Mouse (Mus musculus): Measurements from ENCODE around the gene Lhfpl2. TPM values are rescaled to one million over a fixed set of nuclear protein-coding genes. Genes with fewer than 3 reads are reported as not detected.

Gene Lhfpl2
- polyA plus RNA-seq, 1 experiment from 2014 or later, result 16.8 TPM

DNA sequence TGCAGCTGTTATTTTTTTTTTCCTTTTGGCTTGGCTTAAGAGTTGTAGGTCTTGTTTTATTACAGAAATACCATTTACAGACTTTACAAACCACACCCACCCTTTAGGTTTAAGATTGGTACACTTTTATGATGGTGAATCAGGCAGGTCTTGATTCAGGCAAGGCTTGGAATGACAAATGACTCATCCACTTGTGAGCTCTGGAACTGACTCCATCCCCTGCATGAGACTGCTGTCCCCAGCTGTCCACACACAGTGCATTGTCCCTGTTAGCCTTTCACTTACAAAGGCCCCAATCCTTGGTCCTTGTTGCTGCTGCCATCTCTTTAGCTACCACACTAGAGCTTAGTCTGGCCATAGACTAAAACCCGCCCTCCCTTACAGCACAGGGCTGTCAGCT, 132.8 kb downstream of the Lhfpl2 start:
- H3K4me1 ChIP-seq, result peaks cover 16% of the 10 kb centered on the region
- H3K27ac ChIP-seq, result no peak overlapping the region
- no peaks in the 10 kb centered on the region for H3K27me3 ChIP-seq (replicated peaks)
- no peak overlapping the region for H3K4me2 ChIP-seq
- H3K36me3 ChIP-seq (replicated peaks), result no peaks in the 10 kb centered on the region
- H3K9ac ChIP-seq, result no peak overlapping the region
- H3K4me3 ChIP-seq, result no peak overlapping the region
- WGBS, result 85% methylated on average over 1 of the region's 1 CpGs
- H3K9me3 ChIP-seq, result no peaks in the 10 kb centered on the region
- ATAC-seq (replicated peaks), result no peak

DNA sequence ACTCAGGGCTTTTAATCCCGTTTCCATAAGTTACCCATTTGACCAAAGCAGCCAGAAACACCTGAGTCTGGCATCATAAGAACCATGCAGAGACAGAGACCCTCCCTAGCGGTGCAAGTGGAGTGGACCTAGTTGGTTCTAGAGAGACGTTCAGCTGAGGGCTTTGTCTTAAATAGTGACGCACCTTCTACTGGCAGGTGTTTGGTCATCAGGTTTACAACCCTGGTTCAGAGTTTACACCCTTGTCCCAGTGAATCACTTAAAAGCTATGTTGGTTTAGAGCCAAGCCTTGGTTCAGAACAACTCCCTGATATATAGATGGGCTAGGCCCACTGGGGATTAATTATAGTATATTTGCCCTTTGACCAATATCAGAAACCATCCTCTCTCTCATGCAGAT, 135.6 kb downstream of the Lhfpl2 start:
- H3K27ac ChIP-seq, result no peak overlapping the region
- H3K4me1 ChIP-seq, result peaks cover 6% of the 10 kb centered on the region
- 94% methylated on average over 4 of the region's 4 CpGs for WGBS
- no peaks in the 10 kb centered on the region for H3K36me3 ChIP-seq (replicated peaks)
- no peak for ATAC-seq (replicated peaks)
- H3K27me3 ChIP-seq (replicated peaks), result no peaks in the 10 kb centered on the region
- no peak overlapping the region for H3K9ac ChIP-seq
- no peak overlapping the region for H3K4me2 ChIP-seq
- no peak overlapping the region for H3K4me3 ChIP-seq
- H3K9me3 ChIP-seq, result no peaks in the 10 kb centered on the region

DNA sequence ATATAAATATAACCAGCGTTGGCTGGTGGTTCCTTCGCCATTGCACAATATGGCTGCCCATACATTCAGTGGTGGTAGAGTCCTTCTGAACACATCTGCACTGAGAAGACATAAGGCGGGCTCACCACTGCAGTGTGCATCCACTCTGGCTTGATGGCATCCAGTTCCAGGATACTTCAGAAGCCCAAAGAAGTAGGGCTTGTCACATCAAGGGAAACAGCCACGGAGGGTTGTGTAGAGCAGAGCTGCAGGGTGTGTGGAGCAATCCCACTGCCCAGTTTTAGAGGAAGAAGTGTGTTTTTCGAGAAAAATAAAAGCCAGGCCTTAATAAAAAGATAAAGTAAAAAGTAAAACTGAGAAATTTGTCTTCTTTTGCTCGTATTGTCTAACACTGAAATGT, 141.0 kb downstream of the Lhfpl2 start:
- H3K4me1 ChIP-seq, result no peaks in the 10 kb centered on the region
- H3K9me3 ChIP-seq, result no peaks in the 10 kb centered on the region
- no peak for ATAC-seq (replicated peaks)
- H3K4me2 ChIP-seq, result no peak overlapping the region
- WGBS, result 92% methylated on average over 6 of the region's 6 CpGs
- H3K36me3 ChIP-seq (replicated peaks), result 0 out of 2 replicates have a peak, but pooled peaks cover 2% of the 10 kb centered on the region
- no peak overlapping the region for H3K27ac ChIP-seq
- no peaks in the 10 kb centered on the region for H3K27me3 ChIP-seq (replicated peaks)
- H3K4me3 ChIP-seq, result no peak overlapping the region
- H3K9ac ChIP-seq, result no peak overlapping the region

DNA sequence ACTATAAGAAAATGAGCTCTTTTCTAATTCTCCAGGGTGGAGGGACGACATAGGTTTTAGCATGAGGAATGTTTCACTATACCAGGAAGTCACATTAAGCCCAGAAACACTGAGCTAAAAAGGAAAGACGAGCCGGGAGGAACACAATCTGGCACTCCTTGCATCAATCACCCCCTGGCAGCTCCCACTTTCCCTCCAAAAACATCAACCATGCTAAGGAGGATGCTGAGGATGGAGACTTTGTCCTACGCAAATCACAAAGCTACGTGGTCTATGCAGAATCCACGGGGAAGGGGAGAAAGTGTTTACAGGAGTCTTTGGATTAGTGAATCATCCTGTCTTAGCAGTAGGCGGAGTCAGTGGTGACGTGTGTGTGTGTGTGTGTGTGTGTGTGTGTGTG, 142.2 kb downstream of the Lhfpl2 start:
- Histone ChIP-seq H3K4me3 (no peak overlapping the region), H3K9me3 (no peaks in the 10 kb centered on the region), H3K4me1 (no peaks in the 10 kb centered on the region), H3K27ac (no peak overlapping the region), H3K27me3 (replicated peaks) (no peaks in the 10 kb centered on the region), H3K36me3 (replicated peaks) (0 out of 2 replicates have a peak, but pooled peaks cover 3% of the 10 kb centered on the region), H3K9ac (no peak overlapping the region), H3K4me2 (no peak overlapping the region)
- ATAC-seq (replicated peaks), result no peak
- WGBS, result 76% methylated on average over 8 of the region's 8 CpGs

DNA sequence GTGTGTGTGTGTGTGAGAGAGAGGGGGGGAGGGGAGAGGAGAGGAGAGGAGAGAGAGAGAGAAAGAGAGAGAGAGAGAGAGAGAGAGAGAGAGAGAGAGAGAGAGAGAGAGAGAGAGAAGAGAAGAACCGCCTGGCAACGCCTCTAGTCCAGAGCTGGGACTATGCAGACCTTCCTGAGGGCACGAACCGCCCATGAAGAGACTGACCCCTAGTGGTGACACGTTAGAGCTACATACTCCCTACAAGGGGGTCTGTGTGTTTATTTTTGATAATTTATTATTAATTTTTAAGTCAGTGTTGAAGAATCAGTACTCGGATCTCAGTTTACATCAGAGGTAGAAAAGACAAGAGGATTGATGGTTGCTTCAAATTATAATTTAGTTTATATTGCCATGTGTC, 147.6 kb downstream of the Lhfpl2 start:
- Histone ChIP-seq H3K4me1 (no peaks in the 10 kb centered on the region), H3K27me3 (replicated peaks) (no peaks in the 10 kb centered on the region), H3K4me2 (no peak overlapping the region), H3K9me3 (no peaks in the 10 kb centered on the region), H3K36me3 (replicated peaks) (peaks cover 16% of the 10 kb centered on the region), H3K9ac (no peak overlapping the region), H3K27ac (no peak overlapping the region), H3K4me3 (no peak overlapping the region)
- 10% methylated on average over 6 of the region's 6 CpGs for WGBS
- ATAC-seq (replicated peaks), result peak; percentile 84; the same call in 1 of the 2 replicates

DNA sequence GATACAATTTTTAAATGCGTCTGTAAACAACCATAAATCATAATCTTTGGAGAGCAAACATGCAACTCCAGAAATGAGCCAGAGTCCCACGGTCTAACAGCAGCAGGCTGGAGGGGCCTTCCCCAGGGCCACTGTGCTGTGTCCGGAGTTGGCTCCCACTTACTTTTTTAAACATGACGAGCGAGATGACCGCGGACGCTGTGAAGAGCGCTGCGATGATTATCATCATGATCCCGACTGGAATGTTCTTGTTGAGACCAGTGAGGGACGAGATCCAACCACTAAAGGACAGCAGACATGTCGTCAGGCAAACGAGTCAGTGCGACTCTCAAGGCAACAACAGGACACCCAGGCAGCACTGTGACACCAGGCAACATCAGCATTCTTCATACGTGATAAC, 150.4 kb downstream of the Lhfpl2 start:
- H3K27ac ChIP-seq, result no peak overlapping the region
- H3K4me2 ChIP-seq, result no peak overlapping the region
- no peak for ATAC-seq (replicated peaks)
- no peak overlapping the region for H3K4me3 ChIP-seq
- WGBS, result 97% methylated on average over 16 of the region's 16 CpGs
- peaks cover 16% of the 10 kb centered on the region for H3K36me3 ChIP-seq (replicated peaks)
- H3K4me1 ChIP-seq, result 0 out of 2 replicates have a peak, but pooled peaks cover 5% of the 10 kb centered on the region
- H3K27me3 ChIP-seq (replicated peaks), result no peaks in the 10 kb centered on the region
- H3K9ac ChIP-seq, result no peak overlapping the region
- no peaks in the 10 kb centered on the region for H3K9me3 ChIP-seq

DNA sequence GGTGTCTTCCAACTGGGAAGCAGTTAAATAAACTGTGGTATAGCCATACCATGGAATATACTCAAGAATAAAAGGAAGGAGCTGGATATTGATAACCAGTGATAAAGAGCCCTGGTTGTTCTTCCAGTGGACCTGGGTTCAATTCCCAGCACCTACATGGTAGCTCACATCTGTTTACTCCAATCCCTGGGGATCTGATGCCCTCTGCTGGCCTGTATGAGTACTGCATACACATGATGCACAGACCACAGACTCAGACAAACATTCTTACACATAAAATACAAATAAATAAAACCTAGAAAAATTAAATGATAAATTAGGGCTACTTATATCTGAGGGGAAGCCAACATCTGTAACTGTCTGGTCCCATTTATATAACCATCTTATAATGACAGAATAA, 151.3 kb downstream of the Lhfpl2 start:
- H3K4me1 ChIP-seq, result 0 out of 2 replicates have a peak, but pooled peaks cover 5% of the 10 kb centered on the region
- no peaks in the 10 kb centered on the region for H3K27me3 ChIP-seq (replicated peaks)
- no peak overlapping the region for H3K4me2 ChIP-seq
- no peak for ATAC-seq (replicated peaks)
- H3K9ac ChIP-seq, result no peak overlapping the region
- no peaks in the 10 kb centered on the region for H3K9me3 ChIP-seq
- H3K36me3 ChIP-seq (replicated peaks), result peaks cover 13% of the 10 kb centered on the region
- H3K4me3 ChIP-seq, result no peak overlapping the region
- no peak overlapping the region for H3K27ac ChIP-seq

DNA sequence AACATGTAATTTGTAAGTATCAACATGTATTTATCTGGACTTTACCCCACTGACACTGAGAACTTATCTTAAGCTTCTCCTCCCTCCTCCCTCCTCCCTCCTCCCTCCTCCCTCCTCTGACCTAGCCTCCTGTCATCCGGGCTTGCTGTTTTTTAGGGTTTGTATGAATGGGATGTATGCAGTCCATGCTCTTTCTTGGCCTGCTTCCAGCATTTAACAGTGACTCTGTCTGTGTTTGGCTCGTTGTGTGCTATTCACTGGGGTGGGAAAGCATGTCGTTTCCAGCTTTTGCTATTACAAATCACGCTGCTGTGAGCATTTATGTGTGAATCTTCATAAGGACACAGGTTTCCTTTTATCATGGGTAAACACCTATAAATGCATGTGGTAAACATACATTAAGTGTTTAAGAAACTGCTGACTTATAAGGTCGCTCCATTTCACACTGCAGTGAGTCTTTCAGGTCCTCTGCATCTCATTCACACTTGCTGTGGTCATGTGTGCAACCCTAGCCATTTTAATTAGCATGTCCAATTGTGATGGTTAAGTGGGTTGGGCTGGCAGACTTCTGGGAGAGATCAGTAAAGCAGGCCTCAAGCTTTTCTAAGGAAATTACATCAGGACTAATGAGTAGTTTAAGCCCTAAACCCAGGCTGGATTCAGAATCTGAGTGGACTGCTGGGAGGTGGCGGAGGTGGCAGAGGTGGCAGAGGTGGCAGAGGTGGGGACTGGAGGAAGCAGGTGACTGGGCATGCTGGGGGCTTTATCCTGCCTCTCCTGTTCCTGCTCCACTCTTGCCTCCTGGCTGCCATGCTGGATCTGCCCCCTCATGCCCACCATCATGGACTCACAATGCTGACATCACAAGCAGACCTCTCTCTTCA, 153.9 kb downstream of the Lhfpl2 start:
- H3K9me3 ChIP-seq, result no peaks in the 10 kb centered on the region
- H3K4me1 ChIP-seq, result 0 out of 2 replicates have a peak, but pooled peaks cover 5% of the 10 kb centered on the region
- H3K36me3 ChIP-seq (replicated peaks), result peaks cover 13% of the 10 kb centered on the region
- no peak overlapping the region for H3K4me2 ChIP-seq
- H3K27me3 ChIP-seq (replicated peaks), result no peaks in the 10 kb centered on the region
- ATAC-seq (replicated peaks), result no peak; the same call in 1 of the 2 replicates
- WGBS, result 43% methylated on average over 6 of the region's 6 CpGs
- no peak overlapping the region for H3K27ac ChIP-seq
- H3K4me3 ChIP-seq, result no peak overlapping the region
- no peak overlapping the region for H3K9ac ChIP-seq

DNA sequence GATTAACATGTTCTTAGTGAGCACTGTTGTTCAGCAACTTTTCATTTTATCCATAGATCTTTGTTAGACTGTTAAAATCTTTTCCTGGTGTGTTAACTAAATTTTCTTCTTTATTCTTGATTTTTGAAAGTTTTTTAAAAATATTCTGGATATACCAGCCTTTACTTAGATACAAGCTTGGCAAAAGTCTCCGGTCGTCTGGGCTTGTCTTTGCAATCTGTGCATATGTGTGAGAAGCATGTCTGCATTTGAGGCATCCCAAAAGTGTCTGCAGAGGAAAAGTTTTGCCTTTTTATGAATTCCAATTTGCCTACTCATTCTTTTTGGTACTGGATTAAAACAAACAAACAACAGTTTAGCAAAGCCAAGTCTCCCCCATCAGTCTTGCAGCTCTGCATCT, 154.6 kb downstream of the Lhfpl2 start:
- no peaks in the 10 kb centered on the region for H3K9me3 ChIP-seq
- H3K9ac ChIP-seq, result no peak overlapping the region
- H3K27ac ChIP-seq, result no peak overlapping the region
- H3K4me3 ChIP-seq, result no peak overlapping the region
- no peak for ATAC-seq (replicated peaks)
- WGBS, result 93% methylated on average over 2 of the region's 2 CpGs
- peaks cover 13% of the 10 kb centered on the region for H3K36me3 ChIP-seq (replicated peaks)
- no peak overlapping the region for H3K4me2 ChIP-seq
- H3K4me1 ChIP-seq, result 0 out of 2 replicates have a peak, but pooled peaks cover 5% of the 10 kb centered on the region
- no peaks in the 10 kb centered on the region for H3K27me3 ChIP-seq (replicated peaks)

DNA sequence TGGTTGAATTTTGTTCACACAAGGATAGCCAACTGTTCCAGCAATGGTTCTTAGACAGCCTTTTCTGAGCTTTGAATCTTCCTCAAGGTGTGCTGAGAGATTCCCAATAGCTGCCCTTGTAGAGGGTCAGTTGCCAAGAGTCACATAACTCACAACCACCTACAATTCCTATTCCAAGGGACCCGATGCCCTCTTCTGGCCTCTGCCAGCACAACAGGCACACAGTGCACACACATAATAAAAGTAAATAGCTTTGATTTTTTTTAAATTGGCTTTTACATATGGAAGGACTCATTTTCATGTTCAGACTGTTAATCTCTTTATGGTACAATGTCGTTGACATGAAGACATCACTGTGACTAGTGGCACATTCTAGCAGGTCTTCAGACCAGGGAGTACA, 155.1 kb downstream of the Lhfpl2 start:
- H3K4me3 ChIP-seq, result no peak overlapping the region
- no peak overlapping the region for H3K27ac ChIP-seq
- no peaks in the 10 kb centered on the region for H3K9me3 ChIP-seq
- WGBS, result 90% methylated on average over 2 of the region's 2 CpGs
- H3K27me3 ChIP-seq (replicated peaks), result no peaks in the 10 kb centered on the region
- peaks cover 12% of the 10 kb centered on the region for H3K36me3 ChIP-seq (replicated peaks)
- no peak for ATAC-seq (replicated peaks)
- 0 out of 2 replicates have a peak, but pooled peaks cover 5% of the 10 kb centered on the region for H3K4me1 ChIP-seq
- H3K4me2 ChIP-seq, result no peak overlapping the region
- no peak overlapping the region for H3K9ac ChIP-seq

DNA sequence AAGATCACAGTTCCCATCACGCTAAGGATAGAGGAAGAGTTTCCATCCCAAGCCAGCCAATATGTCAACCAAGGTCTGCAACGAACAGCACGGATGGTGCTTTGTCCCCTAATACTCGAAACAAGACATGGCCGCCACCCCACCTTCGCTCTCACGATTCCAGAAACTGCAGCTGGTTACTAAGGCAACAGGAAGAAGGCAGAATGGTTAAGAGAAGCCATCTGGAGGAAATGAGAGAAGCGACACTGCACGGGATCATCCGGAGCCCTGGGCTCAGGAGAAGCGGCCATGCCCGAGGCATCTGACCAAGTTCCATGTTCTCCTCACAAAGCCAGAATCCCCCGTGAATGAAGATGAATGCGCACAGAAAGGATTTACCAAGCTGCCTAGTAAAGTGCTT, 166.0 kb downstream of the Lhfpl2 start:
- 0 out of 2 replicates have a peak overlapping the region, but pooled peaks have one; percentile 6 for H3K27ac ChIP-seq
- WGBS, result 70% methylated on average over 14 of the region's 14 CpGs

DNA sequence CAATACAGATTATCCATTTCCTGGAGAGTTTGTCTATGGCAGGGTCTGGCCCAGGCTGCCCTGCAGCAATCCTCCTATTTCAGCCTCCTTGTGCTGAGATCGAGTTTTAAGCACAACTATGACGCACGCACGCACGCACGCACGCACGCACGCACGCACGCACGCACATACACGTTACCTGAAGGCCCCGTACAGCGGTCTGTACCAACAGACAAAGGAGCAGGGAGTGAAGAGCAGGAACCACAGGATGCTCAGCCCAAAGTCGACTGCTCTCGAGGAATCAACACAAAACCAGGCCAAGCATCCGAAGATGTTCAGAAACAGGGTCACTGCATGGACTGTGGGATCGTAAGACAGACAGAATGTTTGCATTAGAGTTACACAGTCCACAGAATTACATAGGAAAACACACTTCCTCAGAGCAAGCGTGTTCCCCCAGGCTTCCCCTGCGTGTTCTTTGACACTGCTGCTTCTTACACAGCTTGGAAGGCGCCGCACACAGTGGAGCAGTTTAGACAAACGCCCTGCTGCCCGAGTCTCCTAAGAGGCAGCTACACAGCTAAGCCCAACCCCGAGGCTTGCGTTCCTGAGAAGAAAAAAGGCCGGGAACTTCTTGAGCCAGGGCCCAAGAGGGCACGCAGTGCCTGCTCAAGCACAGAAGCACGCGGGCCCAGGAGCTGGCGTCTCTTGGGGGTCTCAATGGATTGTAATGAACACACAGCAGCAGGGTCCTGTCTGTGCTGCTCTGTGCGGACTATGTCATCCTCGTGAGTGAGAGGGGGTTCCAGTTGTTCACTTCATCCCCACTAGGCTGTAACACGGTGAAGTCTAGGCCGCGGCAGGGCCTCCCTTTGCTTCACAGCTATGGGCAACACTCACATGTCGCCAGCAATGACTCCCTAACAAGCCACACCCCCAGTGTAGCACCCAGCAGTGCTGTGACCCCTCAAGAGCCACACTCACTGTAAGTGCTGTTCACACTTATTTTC, 167.4 kb downstream of the Lhfpl2 start:
- H3K4me2 ChIP-seq, result no peak overlapping the region
- WGBS, result 93% methylated on average over 38 of the region's 38 CpGs
- peaks cover 5% of the 10 kb centered on the region; the same call in 1 of the 2 replicates for H3K4me1 ChIP-seq
- H3K36me3 ChIP-seq (replicated peaks), result peaks cover 7% of the 10 kb centered on the region; the same call in 1 of the 2 replicates
- H3K9me3 ChIP-seq, result no peaks in the 10 kb centered on the region
- H3K4me3 ChIP-seq, result no peak overlapping the region
- peak; percentile 41 for ATAC-seq (replicated peaks)
- no peaks in the 10 kb centered on the region for H3K27me3 ChIP-seq (replicated peaks)
- H3K27ac ChIP-seq, result no peak overlapping the region
- H3K9ac ChIP-seq, result no peak overlapping the region

More for the DNA sequence above, 166.0 kb downstream of the Lhfpl2 start:
- peaks cover 5% of the 10 kb centered on the region; the same call in 1 of the 2 replicates for H3K4me1 ChIP-seq
- H3K9ac ChIP-seq, result no peak overlapping the region
- ATAC-seq (replicated peaks), result peak; percentile 42; the same call in 1 of the 2 replicates
- H3K4me2 ChIP-seq, result no peak overlapping the region
- no peaks in the 10 kb centered on the region for H3K27me3 ChIP-seq (replicated peaks)
- H3K36me3 ChIP-seq (replicated peaks), result peaks cover 7% of the 10 kb centered on the region; the same call in 1 of the 2 replicates
- no peaks in the 10 kb centered on the region for H3K9me3 ChIP-seq
- no peak overlapping the region for H3K4me3 ChIP-seq
